Mouse (Mus musculus) cerebellum, postnatal 36 days (tissue): ENCODE results near the gene Atp8a2.
"Not testable (repeated sequence)": the region's sequence is repeated elsewhere in the genome, so short reads cannot be mapped to it uniquely, and the experiment has no call there.

Experiments used
- DNase-seq, 2 experiments: peaks; one replicate each; pipeline ENCODE4 v3.0.0; 2021 to 2022; ENCODE audit warnings: mixed read lengths in 2 of 2

Gene Atp8a2

DNA sequence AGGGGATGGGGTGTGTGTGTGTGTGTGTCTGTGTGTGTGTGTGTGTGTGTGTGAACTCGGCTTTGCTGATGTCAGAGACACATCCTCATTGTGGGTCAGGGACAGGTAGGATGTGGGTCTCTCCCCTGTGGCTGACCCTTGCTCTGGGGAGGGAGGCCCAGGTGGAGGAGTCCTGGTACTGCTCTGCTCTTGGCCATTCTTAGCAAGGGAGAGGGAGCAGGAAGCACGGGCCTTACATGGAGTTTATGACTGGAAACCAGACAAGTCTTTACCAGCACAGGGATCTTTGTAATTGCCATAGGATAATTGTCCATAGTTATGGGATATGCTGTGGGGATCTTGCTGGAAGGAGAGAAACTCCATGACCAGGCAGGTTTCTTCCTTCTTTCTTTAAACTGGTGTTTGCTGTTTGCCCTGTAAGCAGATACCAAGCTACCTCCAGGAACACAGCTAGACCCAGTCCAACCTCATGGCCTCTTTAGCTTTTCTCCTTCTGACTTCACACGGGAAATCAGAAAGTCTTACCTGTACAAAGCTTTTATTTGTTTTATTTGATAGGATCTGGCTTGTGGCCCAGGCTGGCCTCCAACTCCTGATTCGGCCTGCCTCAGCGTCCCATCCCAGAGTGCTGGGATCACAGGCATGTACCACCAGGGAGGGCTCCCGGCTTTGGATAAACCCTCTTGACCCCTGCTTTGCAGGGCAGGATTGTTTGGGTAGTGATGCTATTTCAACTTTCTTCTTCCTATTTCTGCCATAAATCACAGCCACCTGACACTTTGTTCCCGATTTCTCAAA, 557.9 kb downstream of the Atp8a2 start:
- no peak for DNase-seq

DNA sequence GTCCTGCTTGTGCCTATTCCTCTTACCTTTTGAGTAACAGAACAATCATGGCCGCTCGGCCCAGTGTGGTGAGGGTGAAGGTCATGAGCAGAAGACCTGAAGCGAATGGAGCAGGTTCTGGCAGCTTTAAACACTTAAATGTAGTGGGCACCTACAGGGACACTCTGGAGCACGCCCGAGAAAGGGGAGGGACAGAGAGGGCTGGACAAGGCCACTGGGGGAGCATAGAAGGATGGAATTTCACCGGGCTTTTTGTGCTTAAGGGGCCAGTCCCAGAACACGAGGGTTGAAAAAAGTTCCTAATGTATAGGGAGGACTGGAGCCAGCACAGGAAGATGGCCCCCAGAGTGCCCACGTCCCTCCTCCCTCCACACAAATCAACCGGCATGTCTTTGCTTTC, 563.0 kb downstream of the Atp8a2 start:
- no peak for DNase-seq

DNA sequence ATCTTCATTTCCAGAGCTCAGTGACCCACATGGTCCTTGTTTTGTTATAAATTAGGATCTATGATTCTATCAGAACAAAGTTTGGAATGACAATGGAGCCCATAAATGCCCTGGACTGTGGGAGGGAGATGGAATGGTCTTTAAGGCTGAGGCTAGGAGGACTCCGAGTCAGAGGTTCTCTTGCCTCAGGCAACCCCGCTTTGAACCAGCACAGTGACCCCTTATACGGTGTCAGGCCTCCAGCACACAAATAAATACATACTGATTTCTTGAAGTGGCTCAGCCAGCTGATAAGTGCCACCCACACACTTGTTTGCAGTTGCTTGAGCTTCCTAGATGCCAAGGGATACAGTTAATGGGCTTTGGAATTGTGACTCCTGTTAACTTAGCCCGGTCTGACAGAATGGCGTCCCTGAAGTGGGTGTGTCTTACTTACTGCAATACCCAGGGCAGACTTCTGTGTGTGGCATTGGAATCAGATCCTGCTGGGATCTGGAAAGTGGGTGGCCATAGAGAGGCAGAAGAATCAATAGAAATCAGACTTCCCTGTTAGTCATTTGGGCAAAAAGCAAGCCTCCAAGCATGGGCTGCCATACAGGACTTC, 563.6 kb downstream of the Atp8a2 start:
- no peak for DNase-seq

- DNase-seq = no peak
Observed at GRCm38 (mm10) chr14:59632067-59632466, 564.9 kb downstream of the Atp8a2 start.

DNA sequence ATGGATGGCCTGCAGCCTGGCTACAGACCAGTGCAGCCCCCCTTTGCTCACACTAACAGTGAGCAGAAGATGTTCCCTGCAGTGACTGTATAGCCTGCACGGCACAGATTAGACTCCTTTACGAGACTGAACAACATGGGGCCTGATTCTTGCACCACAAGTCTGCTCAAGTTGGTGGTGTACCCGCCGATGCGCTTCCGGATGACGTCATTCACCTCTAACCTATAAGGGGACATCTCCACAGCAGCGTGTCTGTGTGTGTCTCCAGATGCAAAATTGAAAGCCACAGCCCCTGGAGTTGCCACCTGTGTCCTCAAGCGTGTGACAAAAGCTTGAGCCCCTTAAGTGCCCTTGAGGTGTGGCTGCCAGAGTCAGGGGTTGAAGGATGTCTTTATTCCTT, 566.9 kb downstream of the Atp8a2 start:
- no peak for DNase-seq

DNA sequence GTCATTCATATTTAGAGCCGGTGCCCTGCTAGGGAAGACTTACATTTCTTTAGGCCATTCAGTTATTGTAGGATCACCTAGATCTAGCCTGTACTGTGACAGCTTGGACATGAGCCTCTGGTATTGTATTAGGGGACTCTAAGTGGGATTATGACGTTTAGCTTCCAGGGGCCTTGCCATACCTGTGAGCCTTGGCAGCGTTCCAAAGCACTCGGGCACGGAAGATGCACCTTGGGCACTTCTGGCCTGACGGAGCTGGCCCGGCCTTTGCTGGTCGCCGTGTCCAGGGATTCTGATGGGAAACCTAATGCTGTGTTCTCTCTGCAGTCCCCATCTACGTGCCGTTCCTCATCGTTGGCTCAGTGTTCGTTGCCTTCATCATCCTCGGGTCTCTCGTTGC, 567.7 kb downstream of the Atp8a2 start:
- no peak for DNase-seq

GRCm38 (mm10) chr14:59627823-59628222, 569.2 kb downstream of the Atp8a2 start:
- DNase-seq = no peak

- DNase-seq = no peak
Observed at GRCm38 (mm10) chr14:59627142-59627680, 569.8 kb downstream of the Atp8a2 start.

DNA sequence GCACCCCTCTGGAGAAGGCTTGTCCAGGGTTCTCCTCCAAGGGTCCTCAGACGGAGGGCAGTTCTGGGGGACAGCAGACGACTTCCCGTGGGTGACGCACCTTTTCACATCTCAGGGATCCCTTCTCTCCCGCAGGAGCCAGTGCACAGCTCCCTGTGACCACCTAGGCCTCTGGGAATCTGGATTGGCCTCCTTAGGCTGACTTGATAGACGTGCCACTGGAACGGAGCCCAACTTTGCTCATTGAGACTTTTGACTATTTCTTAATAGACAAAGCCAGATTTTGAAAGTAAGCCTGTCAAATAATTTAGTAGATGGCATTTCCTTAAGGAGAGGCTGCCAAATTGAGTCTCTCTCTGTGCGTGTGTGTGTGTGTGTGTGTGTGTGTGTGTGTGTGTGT, 570.3 kb downstream of the Atp8a2 start:
- DNase-seq = no peak

DNA sequence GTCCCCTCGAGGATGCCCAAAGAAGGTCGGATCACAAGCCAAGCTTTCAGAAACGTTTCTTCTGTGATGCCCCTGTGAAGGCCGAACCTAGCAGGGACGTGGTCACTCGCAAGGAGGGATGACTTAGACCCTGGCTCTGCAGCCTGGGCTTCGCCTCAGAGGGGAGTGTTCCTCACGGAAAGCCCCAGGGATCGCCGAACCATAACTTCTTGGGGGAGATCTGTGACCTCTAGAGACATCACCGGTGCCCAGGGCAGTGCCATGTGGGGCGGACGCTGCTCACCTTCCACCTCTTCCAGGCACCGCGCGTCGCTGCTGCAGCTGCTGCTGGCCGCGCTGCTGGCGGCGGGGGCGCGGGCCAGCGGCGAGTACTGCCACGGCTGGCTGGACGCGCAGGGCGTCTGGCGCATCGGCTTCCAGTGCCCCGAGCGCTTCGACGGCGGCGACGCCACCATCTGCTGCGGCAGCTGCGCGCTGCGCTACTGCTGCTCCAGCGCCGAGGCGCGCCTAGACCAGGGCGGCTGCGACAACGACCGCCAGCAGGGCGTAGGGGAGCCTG, 571.1 kb downstream of the Atp8a2 start:
- no peak for DNase-seq

GRCm38 (mm10) chr14:59625158-59625805, 571.7 kb downstream of the Atp8a2 start, which contains the start of gene Shisa2:
Gene Shisa2 (plus strand): TSS chr14:59625308.
- DNase-seq = peak; percentile 13 to 23

DNA sequence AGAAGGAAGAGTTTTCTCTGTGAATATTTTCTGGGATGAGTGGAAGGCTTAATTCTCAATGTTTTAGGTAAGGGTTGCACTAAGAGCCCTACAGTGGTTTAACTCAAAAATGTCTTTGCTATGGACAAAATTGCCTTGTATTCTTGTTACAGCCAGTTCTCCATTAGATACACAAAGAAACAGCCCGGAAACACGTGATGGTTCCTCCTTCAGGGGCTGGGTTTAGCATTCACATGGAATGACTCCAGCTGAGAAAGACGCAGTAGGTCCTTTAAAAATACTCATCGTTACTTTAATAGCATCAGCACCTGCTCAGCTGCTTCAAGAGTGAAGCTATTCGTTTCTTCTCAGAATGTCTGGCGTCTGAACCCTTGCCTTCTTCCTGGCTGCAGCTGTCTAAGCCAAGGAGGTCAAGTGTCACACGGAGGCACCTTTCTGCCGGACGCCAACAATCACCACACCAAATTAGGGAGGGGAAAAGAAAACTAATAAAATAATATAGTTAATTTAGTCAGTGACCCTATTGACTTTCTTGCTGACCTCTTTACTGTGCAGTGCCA, 572.6 kb downstream of the Atp8a2 start:
- DNase-seq = no peak

GRCm38 (mm10) chr14:59616802-59617201, 580.2 kb downstream of the Atp8a2 start:
- no peak for DNase-seq

- DNase-seq = not testable (repeated sequence)
Observed at GRCm38 (mm10) chr14:59614149-59614548, 582.8 kb downstream of the Atp8a2 start.

DNA sequence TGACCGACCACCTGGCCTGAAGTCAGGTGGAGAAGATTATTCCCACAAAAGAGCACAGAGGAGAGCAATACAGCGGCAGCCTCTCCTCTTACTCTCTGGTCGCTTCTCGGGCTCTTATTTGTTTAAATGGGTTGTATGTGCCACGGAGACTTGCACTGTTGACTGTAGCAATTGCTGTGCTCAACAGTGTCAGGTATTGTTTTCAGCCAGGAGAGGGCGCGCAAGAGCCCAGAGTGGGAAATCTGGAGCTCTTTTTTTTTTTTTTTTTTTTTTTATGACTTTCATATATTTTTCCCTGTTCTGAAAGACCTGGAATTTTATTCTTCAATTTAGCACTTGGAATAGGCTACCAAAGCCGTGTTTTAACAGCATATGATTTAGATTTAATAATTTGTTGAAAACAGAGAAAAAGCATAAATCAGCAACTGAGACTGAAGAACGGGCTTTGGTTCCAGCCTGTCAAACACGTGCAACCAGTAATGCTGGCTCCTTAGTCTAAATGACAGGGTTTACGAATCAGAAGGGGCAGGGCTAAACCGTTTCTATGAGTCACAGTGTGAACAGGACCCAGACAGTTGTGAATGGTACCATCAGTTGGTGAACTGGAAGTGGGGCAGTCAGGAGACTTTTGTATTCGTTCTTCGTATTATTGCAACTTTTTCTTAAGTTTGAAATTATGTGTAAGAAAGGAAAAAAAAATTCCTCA, 583.9 kb downstream of the Atp8a2 start:
- DNase-seq = peak; percentile 56

DNA sequence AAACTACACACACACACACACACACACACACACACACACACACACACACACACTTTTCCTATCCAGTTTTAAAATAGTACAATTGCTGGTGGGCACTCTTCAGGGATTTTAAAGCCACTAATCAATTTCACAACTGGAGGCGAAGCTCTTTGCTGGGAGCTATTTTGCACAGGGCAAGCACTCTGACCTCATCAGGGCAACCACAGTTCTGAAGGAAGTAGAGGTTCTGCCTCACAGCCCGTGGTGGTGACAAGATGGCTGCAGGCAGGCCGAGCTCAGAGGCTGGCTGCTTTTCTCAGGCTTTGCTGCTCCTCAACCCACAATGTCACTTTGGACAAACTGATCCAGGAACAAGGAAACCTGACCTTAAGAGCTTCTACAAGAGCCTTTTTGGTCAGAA, 590.0 kb downstream of the Atp8a2 start:
- no peak for DNase-seq

DNA sequence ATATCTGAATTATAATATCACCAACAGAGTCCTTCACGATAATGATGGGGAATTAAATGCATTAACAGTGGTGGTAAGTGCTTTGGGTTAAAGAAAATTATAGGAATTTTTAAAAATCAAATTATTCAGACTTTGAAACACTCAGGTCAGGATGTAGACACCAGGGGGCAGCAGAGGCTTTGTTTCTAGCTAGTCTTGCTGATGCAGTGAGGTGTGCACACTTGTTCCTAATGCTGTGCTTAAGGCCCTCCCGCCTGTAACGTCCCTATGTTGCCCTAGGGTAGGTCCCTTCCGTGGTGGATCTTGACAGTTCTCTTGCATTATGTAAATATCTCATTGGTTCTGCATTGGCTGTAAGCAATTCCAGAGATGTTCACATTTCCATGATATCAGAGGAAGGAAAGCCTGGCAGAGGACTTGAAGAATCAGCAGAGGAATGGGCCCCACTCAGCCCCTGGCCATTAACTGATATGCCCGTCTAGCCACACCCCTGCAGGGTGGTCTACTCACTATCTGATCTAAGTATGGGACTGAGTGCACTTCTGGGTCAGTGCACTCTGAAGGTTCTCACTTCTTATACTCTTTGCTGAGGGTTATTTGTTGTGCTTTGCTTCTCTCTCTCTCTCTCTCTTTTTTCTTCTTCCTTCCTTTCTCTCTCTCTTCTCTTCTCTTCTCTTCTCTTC, 591.2 kb downstream of the Atp8a2 start:
- peak; percentile 71 to 75 for DNase-seq

DNA sequence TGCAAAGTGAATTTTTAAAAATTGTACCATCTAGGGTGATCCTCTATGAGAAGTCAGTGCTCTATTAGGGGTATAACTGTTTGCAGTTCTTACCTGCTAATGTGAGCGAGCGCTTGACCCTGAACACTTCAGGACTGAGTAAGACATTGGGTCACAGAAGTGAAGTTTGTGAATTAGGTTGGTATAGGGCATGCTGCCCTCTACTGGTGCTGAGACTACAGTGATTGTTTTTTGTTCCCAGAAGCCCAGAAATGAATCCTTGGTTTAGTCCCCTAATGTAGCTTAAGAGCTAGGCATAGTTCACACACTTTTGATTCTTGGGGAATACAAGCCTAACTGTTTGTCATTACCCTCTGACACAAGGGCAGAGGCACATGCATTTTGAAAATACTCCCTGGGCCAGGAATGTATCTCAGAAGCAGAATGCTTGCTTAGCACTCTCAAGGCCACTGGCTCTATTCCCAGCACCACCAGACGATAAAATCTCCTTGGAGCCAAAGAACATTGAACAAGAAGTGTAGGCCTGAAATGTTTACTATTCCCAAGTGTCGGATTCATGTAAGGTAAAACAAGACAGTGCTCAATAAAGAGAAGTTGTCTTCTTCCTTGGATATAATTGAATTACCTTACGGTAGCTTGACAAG, 592.9 kb downstream of the Atp8a2 start:
- peak in 1 of 2 experiments; percentile 20 for DNase-seq

- DNase-seq = no peak
Observed at GRCm38 (mm10) chr14:59598260-59598627, 598.7 kb downstream of the Atp8a2 start.

- DNase-seq = peak; percentile 97 to 99
Observed at GRCm38 (mm10) chr14:59597398-59598259, 599.4 kb downstream of the Atp8a2 start, which contains the start of gene Cdadc1. Gene Cdadc1 (minus strand): TSS chr14:59597959.
